Mouse (Mus musculus) liver, adult 2 months (tissue): ENCODE data around the gene Cog2. TPM values are rescaled to one million over a fixed set of nuclear protein-coding genes. Genes with fewer than 3 reads are reported as not detected.

ENCODE experiments used
- DNase-seq: peaks from one replicate; pipeline ENCODE4 v3.0.0-alpha.2; 2011; ENCODE audit warnings: low read depth, low spot score; ENCODE audit errors: extremely low read depth
- H3K27ac ChIP-seq: fragments of 200-500 bp; replicated peaks from 2 replicates; pipeline ENCODE4 v1.5.1; 2012; ENCODE audit warnings: low read depth, mild to moderate bottlenecking, control low read depth, inconsistent platforms, low read length; ENCODE audit not compliant: insufficient read depth
- H3K27me3 ChIP-seq: fragments of 200-500 bp; 2 replicates; pipeline ENCODE4 v1.6.1; 2012; ENCODE audit warnings: mild to moderate bottlenecking, moderate library complexity, low read length, inconsistent platforms; ENCODE audit not compliant: control insufficient read depth, insufficient read depth
- H3K36me3 ChIP-seq: fragments of 200-500 bp; 2 replicates; pipeline ENCODE4 v1.6.1; 2012; ENCODE audit warnings: low read length, inconsistent platforms; ENCODE audit not compliant: control insufficient read depth, insufficient read depth
- H3K4me1 ChIP-seq: fragments of 200-500 bp; 2 replicates; pipeline ENCODE4 v1.6.1; 2011; ENCODE audit warnings: low read length; ENCODE audit not compliant: control insufficient read depth, insufficient read depth
- H3K4me3 ChIP-seq: fragments of 200-500 bp; 2 replicates; pipeline ENCODE4 v1.5.1; 2011; ENCODE audit warnings: low read depth, mild to moderate bottlenecking, control low read depth, low read length, moderate library complexity; ENCODE audit not compliant: insufficient read depth
- H3K79me2 ChIP-seq: fragments of 200-500 bp; 2 replicates; pipeline ENCODE4 v1.6.1; 2012; ENCODE audit warnings: inconsistent platforms, mild to moderate bottlenecking, low read length, moderate library complexity; ENCODE audit not compliant: control insufficient read depth, insufficient read depth
- H3K9ac ChIP-seq: fragments of 200-500 bp; 2 replicates; pipeline ENCODE4 v1.6.1; 2012; ENCODE audit warnings: low read depth, mild to moderate bottlenecking, control low read depth, inconsistent platforms, low read length
- CTCF ChIP-seq: fragments of 200-500 bp; IDR thresholded peaks from 2 replicates; pipeline ENCODE4 v1.5.1; 2011; ENCODE audit warnings: low read depth, low read length, control low read depth
- POLR2A ChIP-seq: fragments of 200-500 bp; IDR thresholded peaks from 2 replicates; pipeline ENCODE4 v1.6.1; 2011; ENCODE audit warnings: low read length, control low read depth; ENCODE audit not compliant: insufficient read depth; ENCODE audit errors: extremely low read depth
- WGBS: fragments of 180-500 bp; shearing (Covaris S2); methylation state at CpG from one replicate; pipeline ENCODE4 v1.1.7; 2018; 5-methylcytosine and 5-hydroxymethylcytosine counted together
- polyA plus RNA-seq: library from polyadenylated mRNA; depleted of rRNA; stranded (reverse); fragments of >200 nt; gene quantifications from 2 replicates; pipeline ENCODE4 v1.2.3, GENCODE M21; 2012
- total RNA-seq: library from RNA; depleted of rRNA; stranded (reverse); fragments of >200 nt; gene quantifications from 2 replicates; pipeline ENCODE4 v1.2.3, GENCODE M21; 2014

The Cog2 gene
- total and polyA plus RNA-seq, 2 experiments: 12.6 to 16.6 TPM

GRCm38 (mm10) chr8:124535451-124535850, 14.9 kb downstream of the Cog2 start:
- no peaks in the 10 kb centered on the region for H3K79me2 ChIP-seq

GRCm38 (mm10) chr8:124540906-124541305, 20.3 kb downstream of the Cog2 start:
- WGBS: 80% methylated on average over 12 of the region's 12 CpGs
- H3K27ac ChIP-seq: no peak overlapping the region
- no peak overlapping the region for H3K9ac ChIP-seq
- H3K4me3 ChIP-seq: no peak overlapping the region
- no peaks in the 10 kb centered on the region for H3K27me3 ChIP-seq
- no peaks in the 10 kb centered on the region for H3K4me1 ChIP-seq
- H3K79me2 ChIP-seq: no peaks in the 10 kb centered on the region
- TF ChIP-seq POLR2A: no peak
- peaks cover 24% of the 10 kb centered on the region; the same call in 1 of the 2 replicates for H3K36me3 ChIP-seq
- no peak for DNase-seq

More at GRCm38 (mm10) chr8:124535451-124535850, 14.9 kb downstream of the Cog2 start:
- Histone ChIP-seq H3K27me3 (no peaks in the 10 kb centered on the region), H3K27ac (no peak overlapping the region), H3K4me1 (no peaks in the 10 kb centered on the region), H3K4me3 (no peak overlapping the region), H3K9ac (no peak overlapping the region), H3K36me3 (peaks cover 30% of the 10 kb centered on the region; the same call in 1 of the 2 replicates)
- no peak for TF ChIP-seq CTCF
- TF ChIP-seq POLR2A: no peak
- DNase-seq: no peak
- 94% methylated on average over 5 of the region's 5 CpGs for WGBS

GRCm38 (mm10) chr8:124542001-124542400, 21.4 kb downstream of the Cog2 start:
- no peaks in the 10 kb centered on the region for H3K4me1 ChIP-seq
- H3K36me3 ChIP-seq: peaks cover 26% of the 10 kb centered on the region
- no peaks in the 10 kb centered on the region for H3K27me3 ChIP-seq
- no peak overlapping the region for H3K9ac ChIP-seq
- DNase-seq: no peak
- no peaks in the 10 kb centered on the region for H3K79me2 ChIP-seq
- WGBS: 88% methylated on average over 4 of the region's 4 CpGs
- no peak overlapping the region for H3K4me3 ChIP-seq
- TF ChIP-seq POLR2A (no peak), CTCF (no peak)
- no peak overlapping the region for H3K27ac ChIP-seq

GRCm38 (mm10) chr8:124543272-124543671, 22.7 kb downstream of the Cog2 start:
- Histone ChIP-seq H3K36me3 (peaks cover 30% of the 10 kb centered on the region), H3K4me3 (no peak overlapping the region), H3K4me1 (no peaks in the 10 kb centered on the region), H3K27ac (no peak overlapping the region), H3K79me2 (no peaks in the 10 kb centered on the region), H3K27me3 (no peaks in the 10 kb centered on the region), H3K9ac (no peak overlapping the region)
- no peak for DNase-seq
- TF ChIP-seq CTCF: no peak
- 90% methylated on average over 5 of the region's 5 CpGs for WGBS

GRCm38 (mm10) chr8:124546371-124546770, 25.8 kb downstream of the Cog2 start:
- H3K4me1 ChIP-seq: no peaks in the 10 kb centered on the region
- H3K79me2 ChIP-seq: no peaks in the 10 kb centered on the region
- no peak overlapping the region for H3K27ac ChIP-seq
- no peak overlapping the region for H3K9ac ChIP-seq
- no peak for TF ChIP-seq CTCF
- no peak for TF ChIP-seq POLR2A
- H3K27me3 ChIP-seq: no peaks in the 10 kb centered on the region
- WGBS: 92% methylated on average over 6 of the region's 6 CpGs
- no peak for DNase-seq
- H3K36me3 ChIP-seq: peaks cover 29% of the 10 kb centered on the region
- no peak overlapping the region for H3K4me3 ChIP-seq

GRCm38 (mm10) chr8:124546815-124547214, 26.2 kb downstream of the Cog2 start:
- Histone ChIP-seq H3K4me1 (no peaks in the 10 kb centered on the region), H3K27ac (no peak overlapping the region), H3K9ac (no peak overlapping the region), H3K4me3 (no peak overlapping the region), H3K27me3 (no peaks in the 10 kb centered on the region), H3K79me2 (no peaks in the 10 kb centered on the region), H3K36me3 (peaks cover 27% of the 10 kb centered on the region)
- DNase-seq: no peak
- WGBS: 96% methylated on average over 7 of the region's 7 CpGs
- TF ChIP-seq POLR2A (no peak), CTCF (no peak)
